Mouse (Mus musculus): Measurements from ENCODE around the gene Tdp2. TPM values are rescaled to one million over a fixed set of nuclear protein-coding genes. Genes with fewer than 3 reads are reported as not detected.

The Tdp2 gene
- polyA plus RNA-seq, 1 experiment from 2014 or later, result 40.4 TPM

- peaks cover 3% of the 10 kb centered on the region; the same call in 1 of the 2 replicates for H3K36me3 ChIP-seq (ENCODE audit: control insufficient read depth, insufficient read depth, low read length)
- no peak overlapping the region for H3K4me3 ChIP-seq (replicated peaks; ENCODE audit: low read depth, low read length)
- H3K4me2 ChIP-seq (ENCODE audit: low read length), result no peak overlapping the region
- H3K27ac ChIP-seq (replicated peaks; ENCODE audit: low read depth, low read length), result no peak overlapping the region
- no peak for ATAC-seq (ENCODE audit: low FRiP score, low TSS enrichment)
- 93% methylated on average over 5 of the region's 5 CpGs for WGBS
- DNase-seq, result no peak
- 0 out of 2 replicates have a peak, but pooled peaks cover 2% of the 10 kb centered on the region for H3K9me3 ChIP-seq (ENCODE audit: control insufficient read depth, low read length)
- H3K9ac ChIP-seq (replicated peaks; ENCODE audit: low read length), result no peak overlapping the region
- no peaks in the 10 kb centered on the region for H3K4me1 ChIP-seq (ENCODE audit: control insufficient read depth, insufficient read depth, low read length)
- H3K27me3 ChIP-seq (ENCODE audit: control insufficient read depth, insufficient read depth, low read length), result no peaks in the 10 kb centered on the region
Measured at GRCm38 (mm10) chr13:24880704-24881103, 49.2 kb downstream of the Tdp2 start.

- H3K4me1 ChIP-seq (ENCODE audit: control insufficient read depth, insufficient read depth, low read length), result no peaks in the 10 kb centered on the region
- no peak overlapping the region for H3K27ac ChIP-seq (replicated peaks; ENCODE audit: low read depth, low read length)
- WGBS, result 94% methylated on average over 6 of the region's 6 CpGs
- H3K4me3 ChIP-seq (replicated peaks; ENCODE audit: low read depth, low read length), result no peak overlapping the region
- DNase-seq, result no peak
- 0 out of 2 replicates have a peak, but pooled peaks cover 2% of the 10 kb centered on the region for H3K9me3 ChIP-seq (ENCODE audit: control insufficient read depth, low read length)
- no peak overlapping the region for H3K9ac ChIP-seq (replicated peaks; ENCODE audit: low read length)
- H3K4me2 ChIP-seq (ENCODE audit: low read length), result no peak overlapping the region
- H3K27me3 ChIP-seq (ENCODE audit: control insufficient read depth, insufficient read depth, low read length), result no peaks in the 10 kb centered on the region
- ATAC-seq (ENCODE audit: low FRiP score, low TSS enrichment), result no peak
- H3K36me3 ChIP-seq (ENCODE audit: control insufficient read depth, insufficient read depth, low read length), result peaks cover 5% of the 10 kb centered on the region; the same call in 1 of the 2 replicates
Measured at GRCm38 (mm10) chr13:24882411-24882810, 50.9 kb downstream of the Tdp2 start.

GRCm38 (mm10) chr13:24889554-24889953 lies 58.1 kb downstream of the Tdp2 start:
- H3K9me3 ChIP-seq (ENCODE audit: control insufficient read depth, low read length), result no peaks in the 10 kb centered on the region
- no peak overlapping the region for H3K27ac ChIP-seq (replicated peaks; ENCODE audit: low read depth, low read length)
- H3K27me3 ChIP-seq (ENCODE audit: control insufficient read depth, insufficient read depth, low read length), result no peaks in the 10 kb centered on the region
- H3K4me2 ChIP-seq (ENCODE audit: low read length), result no peak overlapping the region
- H3K4me3 ChIP-seq (replicated peaks; ENCODE audit: low read depth, low read length), result no peak overlapping the region
- H3K9ac ChIP-seq (replicated peaks; ENCODE audit: low read length), result no peak overlapping the region
- 62% methylated on average over 1 of the region's 1 CpGs for WGBS
- ATAC-seq (ENCODE audit: low FRiP score, low TSS enrichment), result no peak
- H3K4me1 ChIP-seq (ENCODE audit: control insufficient read depth, insufficient read depth, low read length), result no peaks in the 10 kb centered on the region
- no peak for DNase-seq
- H3K36me3 ChIP-seq (ENCODE audit: control insufficient read depth, insufficient read depth, low read length), result peaks cover 5% of the 10 kb centered on the region; the same call in 1 of the 2 replicates

Other genes with a start within 250 kb of the Tdp2 start
- 31.2 and 33.4 TPM in 2 replicates for gene Ripor2, start 249.5 kb upstream of the Tdp2 start, polyA plus RNA-seq (2014; fragmentation: Nextera tagmentation; extraction: Ambion mirVana)
- gene Armh2, start 90.4 kb upstream of the Tdp2 start, polyA plus RNA-seq (2014; fragmentation: Nextera tagmentation; extraction: Ambion mirVana), result not detected in 2 replicates
- gene Gmnn, start 69.8 kb upstream of the Tdp2 start, polyA plus RNA-seq (2014; fragmentation: Nextera tagmentation; extraction: Ambion mirVana), result 16.0 and 24.1 TPM in 2 replicates
- gene BC005537, start 30.0 kb upstream of the Tdp2 start, polyA plus RNA-seq (2014; fragmentation: Nextera tagmentation; extraction: Ambion mirVana), result 51.8 and 76.3 TPM in 2 replicates
- 40.3 and 46.3 TPM in 2 replicates for gene Acot13, start 139 bp upstream of the Tdp2 start, polyA plus RNA-seq (2014; fragmentation: Nextera tagmentation; extraction: Ambion mirVana)
- 3.5 and 4.2 TPM in 2 replicates for gene D130043K22Rik, start 13.5 kb downstream of the Tdp2 start, polyA plus RNA-seq (2014; fragmentation: Nextera tagmentation; extraction: Ambion mirVana)
- gene Aldh5a1, start 106.0 kb downstream of the Tdp2 start, polyA plus RNA-seq (2014; fragmentation: Nextera tagmentation; extraction: Ambion mirVana), result 12.1 and 16.5 TPM in 2 replicates
- 1.3 and 1.5 TPM in 2 replicates for gene Gpld1, start 111.5 kb downstream of the Tdp2 start, polyA plus RNA-seq (2014; fragmentation: Nextera tagmentation; extraction: Ambion mirVana)
- gene Mrs2, start 188.7 kb downstream of the Tdp2 start, polyA plus RNA-seq (2014; fragmentation: Nextera tagmentation; extraction: Ambion mirVana), result 19.3 and 25.2 TPM in 2 replicates
- 4.3 and 5.1 TPM in 2 replicates for gene Dcdc2a, start 224.3 kb downstream of the Tdp2 start, polyA plus RNA-seq (2014; fragmentation: Nextera tagmentation; extraction: Ambion mirVana)